Mouse (Mus musculus): ENCODE measurements around the gene Taar1.

DNA sequence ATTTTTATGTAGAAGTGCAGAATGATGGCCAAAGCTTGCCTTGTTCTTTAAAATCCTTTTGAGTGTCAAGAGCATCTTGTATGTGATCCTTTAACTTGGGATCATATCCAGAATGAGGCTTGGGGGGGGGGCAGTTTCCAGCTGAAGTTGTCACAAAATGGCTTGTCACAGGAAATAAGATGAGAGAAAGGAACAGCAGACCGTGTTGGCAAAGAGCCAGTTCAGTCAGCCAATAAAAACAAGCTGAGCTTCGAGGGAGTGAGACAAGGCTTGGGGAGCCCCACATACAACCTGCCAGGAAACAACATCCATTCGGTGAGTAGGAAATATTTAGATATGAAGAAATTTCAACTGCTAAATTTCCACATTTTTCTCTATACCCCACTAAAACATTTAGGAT is 43.3 kb downstream of the Taar1 start:
- no peak for TF ChIP-seq POLR2A (IDR thresholded peaks at IDR 0.05; ENCODE audit: low read depth, low read length)
- TF ChIP-seq CTCF (IDR thresholded peaks at IDR 0.05; ENCODE audit: borderline replicate concordance, insufficient read depth, low read length), result no peak

Data from embryonic fibroblast, embryonic 13.5 days (primary cell).